Mouse (Mus musculus) olfactory bulb, adult 2 months (tissue): Measurements from ENCODE around the gene Msrb1. TPM values are rescaled to one million over a fixed set of nuclear protein-coding genes. Genes with fewer than 3 reads are reported as not detected.
A peak's percentile ranks its signal among the peaks of the same experiment; 100 is the strongest.

ENCODE experiments used
- H3K27ac ChIP-seq: fragments of 200-500 bp; 2 replicates; pipeline ENCODE4 v1.5.1; 2012; ENCODE audit warnings: low read depth, low read length; ENCODE audit not compliant: insufficient read depth
- H3K4me1 ChIP-seq: fragments of 200-500 bp; 2 replicates; pipeline ENCODE4 v1.6.1; 2012; ENCODE audit warnings: low read length; ENCODE audit not compliant: control insufficient read depth, insufficient read depth
- H3K4me3 ChIP-seq: fragments of 200-500 bp; 2 replicates; pipeline ENCODE4 v1.5.1; 2012; ENCODE audit warnings: mild to moderate bottlenecking, low read depth, low read length, moderate library complexity; ENCODE audit not compliant: insufficient read depth
- CTCF ChIP-seq: fragments of 200-500 bp; IDR thresholded peaks from 2 replicates; pipeline ENCODE4 v1.5.1; 2012; ENCODE audit warnings: low read depth, mild to moderate bottlenecking, low read length, moderate library complexity; ENCODE audit not compliant: insufficient read depth
- POLR2A ChIP-seq: fragments of 200-500 bp; IDR thresholded peaks from 2 replicates; pipeline ENCODE4 v1.6.1; 2012; ENCODE audit warnings: mild to moderate bottlenecking, low read depth, low read length, moderate library complexity; ENCODE audit not compliant: insufficient read depth
- WGBS: fragments of 180-500 bp; shearing (Covaris S2); methylation state at CpG from one replicate; pipeline ENCODE4 v1.1.7; 2018; 5-methylcytosine and 5-hydroxymethylcytosine counted together
- polyA plus RNA-seq: library from polyadenylated mRNA; stranded (reverse); fragments of >200 nt; gene quantifications from 2 replicates; pipeline ENCODE4 v1.2.4, GENCODE M21; 2012; ENCODE audit warnings: low replicate concordance; ENCODE audit not compliant: missing spikeins, insufficient read depth, insufficient read length

Gene Msrb1
- polyA plus RNA-seq, 1 experiment: not detected

GRCm38 (mm10) chr17:24737135-24737810, 831 bp downstream of the Msrb1 start:
- Histone ChIP-seq H3K4me1 (peaks cover 10% of the 10 kb centered on the region), H3K27ac (no peak overlapping the region), H3K4me3 (peak overlapping the region; percentile 85)
- 19% methylated on average over 8 of the region's 8 CpGs for WGBS
- TF ChIP-seq POLR2A: no peak
- no peak for TF ChIP-seq CTCF

- Histone ChIP-seq H3K27ac (no peak overlapping the region), H3K4me1 (peaks cover 7% of the 10 kb centered on the region), H3K4me3 (no peak overlapping the region)
- no peak for TF ChIP-seq CTCF
- TF ChIP-seq POLR2A: no peak
- WGBS: 81% methylated on average over 4 of the region's 4 CpGs
Observed at GRCm38 (mm10) chr17:24738238-24738637, 1.8 kb downstream of the Msrb1 start.

- peaks cover 7% of the 10 kb centered on the region for H3K4me1 ChIP-seq
- no peak for TF ChIP-seq CTCF
- TF ChIP-seq POLR2A: no peak
- no peak overlapping the region for H3K4me3 ChIP-seq
- 89% methylated on average over 8 of the region's 8 CpGs for WGBS
- H3K27ac ChIP-seq: no peak overlapping the region
Observed at GRCm38 (mm10) chr17:24739926-24740325, 3.5 kb downstream of the Msrb1 start.

- no peak overlapping the region for H3K27ac ChIP-seq
- no peaks in the 10 kb centered on the region for H3K4me1 ChIP-seq
- no peak overlapping the region for H3K4me3 ChIP-seq
- TF ChIP-seq CTCF (no peak), POLR2A (no peak)
- 73% methylated on average over 8 of the region's 8 CpGs for whole genome bisulfite sequencing
Observed at GRCm38 (mm10) chr17:24742307-24742706, 5.9 kb downstream of the Msrb1 start.

GRCm38 (mm10) chr17:24743896-24744295, 7.5 kb downstream of the Msrb1 start:
- TF ChIP-seq CTCF (no peak), POLR2A (no peak)
- Histone ChIP-seq H3K4me1 (no peaks in the 10 kb centered on the region), H3K27ac (no peak overlapping the region), H3K4me3 (no peak overlapping the region)
- 80% methylated on average over 5 of the region's 5 CpGs for WGBS

- Histone ChIP-seq H3K4me1 (no peaks in the 10 kb centered on the region), H3K27ac (no peak overlapping the region), H3K4me3 (no peak overlapping the region)
- 80% methylated on average over 3 of the region's 3 CpGs for WGBS
- TF ChIP-seq CTCF (no peak), POLR2A (no peak)
Observed at GRCm38 (mm10) chr17:24744381-24744780, 7.9 kb downstream of the Msrb1 start.

- Histone ChIP-seq H3K4me3 (no peak overlapping the region), H3K4me1 (no peaks in the 10 kb centered on the region), H3K27ac (no peak overlapping the region)
- 22% methylated on average over 7 of the region's 7 CpGs for WGBS
- TF ChIP-seq CTCF (peak; percentile 28; the same call in 1 of the 2 replicates), POLR2A (no peak)
Observed at GRCm38 (mm10) chr17:24745526-24746497, 9.4 kb downstream of the Msrb1 start.

GRCm38 (mm10) chr17:24746986-24747385, 10.5 kb downstream of the Msrb1 start:
- Histone ChIP-seq H3K27ac (no peak overlapping the region), H3K4me3 (no peak overlapping the region), H3K4me1 (no peaks in the 10 kb centered on the region)
- WGBS: 69% methylated on average over 4 of the region's 4 CpGs
- TF ChIP-seq POLR2A (no peak), CTCF (no peak)

GRCm38 (mm10) chr17:24751528-24751927, 15.1 kb downstream of the Msrb1 start:
- Histone ChIP-seq H3K4me3 (no peak overlapping the region), H3K27ac (no peak overlapping the region), H3K4me1 (peaks cover 11% of the 10 kb centered on the region)
- 18% methylated on average over 4 of the region's 4 CpGs for WGBS
- TF ChIP-seq CTCF (no peak), POLR2A (no peak)
